Mouse (Mus musculus): ENCODE data around the gene CK137956. TPM values are rescaled to one million over a fixed set of nuclear protein-coding genes. Genes with fewer than 3 reads are reported as not detected.

The CK137956 gene
- 3.0 and 3.8 TPM in 2 replicates for total RNA-seq (2014; rRNA removed)
- polyA plus RNA-seq (2015; fragmentation: Nextera tagmentation; extraction: Ambion mirVana), result 2.0 and 2.4 TPM in 2 replicates

- TF ChIP-seq CTCF (IDR thresholded peaks at IDR 0.05; ENCODE audit: low read depth), result peak; percentile 65
- H3K36me3 ChIP-seq (ENCODE audit: insufficient read depth, low read length), result no peaks in the 10 kb centered on the region
- peaks cover 6% of the 10 kb centered on the region; the same call in 1 of the 2 replicates for H3K27me3 ChIP-seq (ENCODE audit: insufficient read depth, low read length)
- H3K4me3 ChIP-seq (ENCODE audit: low read length), result no peak within 1 kb of the TSS
- H3K9me3 ChIP-seq (ENCODE audit: low read length), result no peaks in the 10 kb centered on the region
- H3K9ac ChIP-seq (replicated peaks; ENCODE audit: low read length), result no peak within 1 kb of the TSS
- H3K4me1 ChIP-seq (ENCODE audit: insufficient read depth, low read length), result peaks cover 9% of the 10 kb centered on the region; the same call in 1 of the 2 replicates
- H3K27ac ChIP-seq, result no peak within 1 kb of the TSS
- peak; percentile 81 for ATAC-seq
- 0 out of 2 replicates have a peak within 1 kb of the TSS, but pooled peaks have one; percentile 11 for H3K4me2 ChIP-seq (ENCODE audit: low read depth, low read length)
- WGBS, result 8% methylated on average over 39 of the region's 39 CpGs
- DNase-seq (ENCODE audit: low spot score), result peak; percentile 51
Measured at GRCm38 (mm10) chr4:127970901-127971868, at the start of gene CK137956. Gene CK137956 (minus strand): TSS chr4:127970951.

- H3K4me3 ChIP-seq (ENCODE audit: low read length), result no peak overlapping the region
- no peaks in the 10 kb centered on the region for H3K9me3 ChIP-seq (ENCODE audit: low read length)
- no peak overlapping the region for H3K27ac ChIP-seq
- no peak overlapping the region for H3K4me2 ChIP-seq (ENCODE audit: low read depth, low read length)
- no peak overlapping the region for H3K9ac ChIP-seq (replicated peaks; ENCODE audit: low read length)
- H3K4me1 ChIP-seq (ENCODE audit: insufficient read depth, low read length), result no peaks in the 10 kb centered on the region
- no peak for TF ChIP-seq CTCF (IDR thresholded peaks at IDR 0.05; ENCODE audit: low read depth)
- no peak for DNase-seq (ENCODE audit: low spot score)
- H3K36me3 ChIP-seq (ENCODE audit: insufficient read depth, low read length), result no peaks in the 10 kb centered on the region
- WGBS, result 69% methylated on average over 2 of the region's 2 CpGs
- no peak for ATAC-seq
- H3K27me3 ChIP-seq (ENCODE audit: insufficient read depth, low read length), result no peaks in the 10 kb centered on the region
Measured at GRCm38 (mm10) chr4:128019465-128019864, 48.7 kb upstream of the CK137956 start.

- TF ChIP-seq CTCF (IDR thresholded peaks at IDR 0.05; ENCODE audit: low read depth), result no peak
- WGBS, result 58% methylated on average over 3 of the region's 3 CpGs
- ATAC-seq (no peak), DNase-seq (ENCODE audit: low spot score) (no peak)
- no peak overlapping the region for H3K4me3 ChIP-seq (ENCODE audit: low read length)
- H3K4me1 ChIP-seq (ENCODE audit: insufficient read depth, low read length), result peaks cover 13% of the 10 kb centered on the region; the same call in 1 of the 2 replicates
- H3K9me3 ChIP-seq (ENCODE audit: low read length), result no peaks in the 10 kb centered on the region
- no peak overlapping the region for H3K9ac ChIP-seq (replicated peaks; ENCODE audit: low read length)
- no peak overlapping the region for H3K4me2 ChIP-seq (ENCODE audit: low read depth, low read length)
- H3K27me3 ChIP-seq (ENCODE audit: insufficient read depth, low read length), result no peaks in the 10 kb centered on the region
- no peaks in the 10 kb centered on the region; the same call in 1 of the 2 replicates for H3K36me3 ChIP-seq (ENCODE audit: insufficient read depth, low read length)
- H3K27ac ChIP-seq, result no peak overlapping the region
Measured at GRCm38 (mm10) chr4:128004797-128005452, 34.2 kb upstream of the CK137956 start.

GRCm38 (mm10) chr4:128002638-128003101 lies 31.9 kb upstream of the CK137956 start:
- no peak overlapping the region for H3K4me2 ChIP-seq (ENCODE audit: low read depth, low read length)
- no peak overlapping the region for H3K4me3 ChIP-seq (ENCODE audit: low read length)
- no peaks in the 10 kb centered on the region; the same call in 1 of the 2 replicates for H3K36me3 ChIP-seq (ENCODE audit: insufficient read depth, low read length)
- no peaks in the 10 kb centered on the region for H3K9me3 ChIP-seq (ENCODE audit: low read length)
- no peak overlapping the region for H3K9ac ChIP-seq (replicated peaks; ENCODE audit: low read length)
- WGBS, result 47% methylated on average over 4 of the region's 4 CpGs
- peak; percentile 53 for DNase-seq (ENCODE audit: low spot score)
- peak; percentile 85 for ATAC-seq
- H3K27ac ChIP-seq, result peak overlapping the region; percentile 51; the same call in 1 of the 2 replicates
- H3K4me1 ChIP-seq (ENCODE audit: insufficient read depth, low read length), result peaks cover 13% of the 10 kb centered on the region; the same call in 1 of the 2 replicates
- H3K27me3 ChIP-seq (ENCODE audit: insufficient read depth, low read length), result no peaks in the 10 kb centered on the region
- TF ChIP-seq CTCF (IDR thresholded peaks at IDR 0.05; ENCODE audit: low read depth), result no peak

GRCm38 (mm10) chr4:127999281-127999680 lies 28.5 kb upstream of the CK137956 start:
- no peaks in the 10 kb centered on the region for H3K27me3 ChIP-seq (ENCODE audit: insufficient read depth, low read length)
- ATAC-seq, result no peak
- WGBS, result 44% methylated on average over 3 of the region's 3 CpGs
- peaks cover 6% of the 10 kb centered on the region; the same call in 1 of the 2 replicates for H3K4me1 ChIP-seq (ENCODE audit: insufficient read depth, low read length)
- no peak overlapping the region for H3K27ac ChIP-seq
- H3K4me3 ChIP-seq (ENCODE audit: low read length), result no peak overlapping the region
- TF ChIP-seq CTCF (IDR thresholded peaks at IDR 0.05; ENCODE audit: low read depth), result no peak
- no peak overlapping the region for H3K9ac ChIP-seq (replicated peaks; ENCODE audit: low read length)
- H3K36me3 ChIP-seq (ENCODE audit: insufficient read depth, low read length), result no peaks in the 10 kb centered on the region
- H3K4me2 ChIP-seq (ENCODE audit: low read depth, low read length), result no peak overlapping the region
- no peaks in the 10 kb centered on the region for H3K9me3 ChIP-seq (ENCODE audit: low read length)
- DNase-seq (ENCODE audit: low spot score), result no peak

- Histone ChIP-seq H3K4me3 (ENCODE audit: low read length) (peak overlapping the region; percentile 76), H3K4me2 (ENCODE audit: low read depth, low read length) (peak overlapping the region; percentile 82), H3K36me3 (ENCODE audit: insufficient read depth, low read length) (no peaks in the 10 kb centered on the region), H3K9me3 (ENCODE audit: low read length) (no peaks in the 10 kb centered on the region), H3K27ac (peak overlapping the region; percentile 93), H3K9ac (replicated peaks; ENCODE audit: low read length) (peak overlapping the region; percentile 89), H3K4me1 (ENCODE audit: insufficient read depth, low read length) (peaks cover 17% of the 10 kb centered on the region), H3K27me3 (ENCODE audit: insufficient read depth, low read length) (no peaks in the 10 kb centered on the region)
- peak; percentile 76 for TF ChIP-seq CTCF (IDR thresholded peaks at IDR 0.05; ENCODE audit: low read depth)
- ATAC-seq, result peak; percentile 30; the same call in 1 of the 2 replicates
- WGBS, result 5% methylated on average over 18 of the region's 18 CpGs
- peak; percentile 87 for DNase-seq (ENCODE audit: low spot score)
Measured at GRCm38 (mm10) chr4:127989347-127989995, 18.7 kb upstream of the CK137956 start.
